Mouse (Mus musculus): ENCODE results near the gene Adgrg1.

Gene Adgrg1

GRCm38 (mm10) chr8:94976651-94977417 is 2.3 kb downstream of the Adgrg1 start:
- in situ Hi-C loops (cut with MboI) = no loop called here

DNA sequence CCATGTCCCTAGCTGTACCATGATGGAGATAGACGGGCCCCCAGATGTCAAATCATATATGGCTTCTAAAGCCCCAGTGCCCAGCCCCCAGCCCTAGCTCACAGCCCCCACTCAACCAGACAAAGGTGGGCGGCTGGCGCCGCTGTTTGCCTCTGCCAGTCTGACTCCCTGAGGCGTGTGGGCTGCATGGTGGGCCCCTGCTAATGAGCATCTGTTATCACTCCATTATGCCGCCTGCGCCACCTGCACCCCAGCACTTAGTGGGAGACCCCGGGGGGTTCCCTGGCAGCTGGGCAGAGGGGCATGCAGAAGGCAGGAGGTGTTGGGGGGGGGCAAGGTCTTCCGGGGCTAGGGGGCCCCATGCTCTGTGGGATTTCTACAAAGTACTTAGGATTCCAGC is 3.6 kb downstream of the Adgrg1 start:
- in situ Hi-C loops (cut with MboI) = no loop called here

DNA sequence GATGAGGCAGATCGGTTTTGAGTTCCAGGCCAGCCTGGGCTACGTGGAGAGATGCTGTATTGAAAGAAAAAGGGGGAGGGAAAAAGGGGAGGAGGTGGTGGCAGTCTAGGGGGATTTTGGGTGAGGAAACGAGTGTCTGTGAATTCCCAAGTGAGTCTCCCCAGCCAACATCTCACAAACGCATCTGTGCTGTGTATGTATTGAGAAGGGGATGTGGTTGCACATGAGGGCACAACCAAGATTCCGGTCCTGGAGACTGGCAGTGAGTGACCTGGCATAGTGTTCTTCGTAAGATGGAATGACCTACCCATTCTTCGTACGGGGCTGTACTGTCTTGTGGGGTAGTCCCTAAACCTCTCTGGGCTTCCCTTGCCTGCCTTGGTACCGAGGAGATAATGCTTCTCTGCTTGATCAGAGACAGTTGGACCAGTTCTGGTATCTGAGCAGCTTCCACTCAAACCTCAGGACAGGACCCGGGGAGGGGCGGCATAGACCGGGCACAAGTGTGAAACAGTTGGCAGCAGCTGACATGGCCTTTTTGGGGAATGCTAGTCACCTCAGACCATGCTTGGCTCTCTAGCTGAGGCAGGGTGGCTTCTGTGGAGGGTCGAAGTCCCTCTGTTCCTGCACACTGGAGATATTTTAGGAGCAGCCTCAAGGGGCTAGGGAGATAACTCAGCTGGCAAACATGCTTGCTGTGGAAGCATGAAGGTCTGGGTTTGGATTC is 4.2 kb downstream of the Adgrg1 start:
- in situ Hi-C loops (cut with MboI) = no loop called here

DNA sequence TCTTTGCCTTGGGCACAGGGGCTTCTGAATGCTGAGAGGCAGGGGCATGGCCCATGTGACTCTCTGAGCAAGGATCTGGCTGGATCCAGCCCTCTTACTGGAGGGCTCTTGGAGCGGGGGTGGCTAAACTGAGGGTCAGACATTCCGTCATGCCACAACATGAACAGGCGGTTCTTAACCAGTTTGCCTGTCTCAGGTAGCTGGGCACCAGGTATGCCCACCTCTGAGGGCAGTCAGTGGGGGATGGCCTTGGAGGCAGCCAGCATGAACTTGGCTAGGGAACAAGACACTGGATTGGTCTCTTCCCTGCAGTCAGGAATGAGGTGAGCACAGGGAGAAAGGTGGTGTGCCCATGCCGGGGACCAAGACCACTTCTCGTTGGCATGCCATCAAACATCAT is 5.6 kb downstream of the Adgrg1 start:
- in situ Hi-C loops (cut with MboI) = no loop called here

DNA sequence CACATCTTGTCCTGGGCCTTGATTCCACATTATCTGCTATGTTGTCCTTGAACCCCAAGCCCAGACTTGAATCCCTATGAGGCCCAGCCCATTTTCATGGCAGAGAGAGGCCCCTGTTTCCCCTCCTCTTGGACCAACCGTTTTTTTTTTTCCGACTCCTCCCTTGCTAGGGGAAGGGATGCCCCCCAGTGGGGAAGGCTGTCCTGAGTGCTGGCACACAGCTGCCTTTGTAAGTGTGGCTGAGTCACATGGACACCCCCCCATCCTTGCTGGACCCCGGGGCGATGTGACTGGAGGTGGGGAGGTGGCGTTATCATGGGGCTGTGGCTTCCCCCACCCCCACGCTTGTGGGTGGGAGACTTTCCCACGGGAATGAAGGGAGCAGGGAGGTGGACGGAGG is 6.4 kb downstream of the Adgrg1 start:
- in situ Hi-C loops (cut with MboI) = no loop called here

DNA sequence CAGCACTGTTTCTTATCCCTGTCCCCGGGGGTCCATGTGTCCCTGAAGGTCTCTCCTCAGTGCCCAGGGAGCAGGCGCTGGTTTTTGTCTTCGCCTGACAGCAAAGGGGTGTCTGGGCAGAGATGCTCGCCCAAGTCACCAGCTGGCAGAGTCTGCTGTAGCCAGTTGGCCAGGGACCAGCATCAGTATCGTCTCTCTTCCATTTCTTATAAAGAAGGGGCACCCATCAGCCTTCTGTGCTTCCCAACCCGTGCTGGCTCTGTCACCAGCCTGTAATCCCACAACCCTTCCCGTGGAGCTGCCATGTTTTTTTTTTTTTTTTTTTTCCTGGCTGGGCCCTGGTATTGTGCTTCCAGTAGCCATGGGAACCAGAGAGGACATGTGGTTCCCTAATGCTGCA is 7.3 kb downstream of the Adgrg1 start:
- in situ Hi-C loops (cut with MboI) = no loop called here

DNA sequence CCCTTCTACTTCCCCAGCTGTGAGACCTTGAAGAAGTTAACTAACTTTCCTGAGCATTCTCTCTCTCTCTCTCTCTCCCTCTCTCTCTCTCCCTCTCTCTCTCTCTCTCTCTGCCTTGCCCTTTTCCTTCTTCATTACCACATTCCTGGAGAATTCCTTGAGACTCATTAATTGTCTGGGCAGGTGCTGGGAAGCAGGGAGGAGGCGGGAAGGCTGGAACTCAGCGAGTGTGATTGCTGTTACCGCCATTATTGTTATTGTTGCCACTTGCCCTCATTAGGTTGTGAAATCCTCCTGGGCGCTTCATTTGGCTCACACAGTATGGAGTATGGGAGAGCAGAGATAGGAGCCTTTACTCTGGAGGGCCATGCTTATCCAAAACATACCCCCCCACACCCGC is 8.6 kb downstream of the Adgrg1 start:
- in situ Hi-C loops (cut with MboI) = no loop called here

DNA sequence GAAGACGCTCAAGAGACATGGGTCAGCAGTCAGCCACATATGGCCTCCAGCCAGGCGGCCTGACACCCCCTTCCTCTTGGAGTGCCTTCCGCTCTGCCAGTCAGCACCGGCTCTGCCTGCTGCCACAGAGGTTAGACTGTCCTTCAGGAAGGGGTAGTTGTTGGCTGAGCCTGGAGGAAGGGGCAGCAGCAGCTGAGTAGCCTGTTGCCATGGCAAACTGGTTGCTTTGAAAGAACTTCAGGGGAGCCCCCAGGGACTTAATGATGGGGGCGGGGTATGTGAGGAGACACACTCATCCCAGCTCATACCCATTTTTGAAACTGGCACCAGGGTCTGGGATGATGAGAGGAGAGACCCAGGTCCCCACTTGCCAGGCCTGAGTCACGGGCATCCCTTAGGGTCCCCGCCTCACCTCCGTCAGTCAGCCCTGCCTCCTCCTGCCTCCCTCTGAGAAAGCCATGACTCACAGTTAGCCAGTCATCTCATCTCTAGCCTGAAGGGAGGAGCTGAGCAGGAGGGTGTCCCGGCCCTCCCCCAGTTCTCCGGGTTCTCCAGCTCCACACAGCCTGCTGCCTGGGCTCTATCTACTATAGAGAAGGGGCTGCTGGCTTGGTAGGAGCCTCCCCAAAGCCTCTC is 9.4 kb downstream of the Adgrg1 start:
- in situ Hi-C loops (cut with MboI) = no loop called here

- in situ Hi-C loops (cut with MboI) = no loop called here
Observed at GRCm38 (mm10) chr8:94985023-94985422, 10.5 kb downstream of the Adgrg1 start.

- in situ Hi-C loops (cut with MboI) = no loop called here
Observed at GRCm38 (mm10) chr8:94986676-94987075, 12.1 kb downstream of the Adgrg1 start.

DNA sequence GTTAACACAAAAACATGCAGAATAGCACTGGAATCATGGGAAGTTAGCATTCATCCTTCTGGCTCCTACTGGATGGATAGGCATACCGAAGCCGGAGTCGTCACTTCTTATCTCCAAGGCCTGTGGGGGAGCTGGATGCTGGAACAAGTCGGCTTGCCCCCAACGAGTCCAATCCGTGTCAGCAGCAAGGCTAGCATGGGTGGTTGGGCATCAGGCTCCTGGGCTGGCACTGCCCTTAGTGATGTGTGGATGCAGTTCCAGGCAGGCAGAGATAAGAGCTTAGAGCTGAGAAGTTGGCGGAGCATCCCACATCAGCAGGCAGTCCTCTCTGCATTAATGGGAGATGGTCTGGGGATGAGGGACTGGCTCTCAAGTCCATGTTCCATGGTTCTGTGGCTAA is 13.0 kb downstream of the Adgrg1 start:
- in situ Hi-C loops (cut with MboI) = no loop called here

DNA sequence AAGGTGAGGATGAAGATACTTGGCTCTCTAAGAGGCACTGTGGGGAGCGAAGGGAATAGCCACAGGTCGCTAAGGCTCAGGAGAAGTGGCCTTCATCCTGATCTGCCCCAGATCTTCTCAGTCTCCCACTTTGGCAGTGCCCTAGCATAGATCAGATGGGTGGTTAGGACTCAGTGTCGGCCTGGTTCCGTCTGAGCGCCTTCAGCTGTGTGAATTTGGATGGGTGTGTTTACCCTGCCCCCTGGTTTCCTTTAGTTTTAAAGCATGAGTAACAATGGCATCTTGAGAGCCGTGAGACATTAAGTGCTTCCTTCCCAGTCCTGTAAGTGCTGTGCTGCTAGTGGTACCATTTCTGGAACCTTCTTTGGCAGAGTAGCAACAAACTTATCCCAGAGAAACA is 14.1 kb downstream of the Adgrg1 start:
- in situ Hi-C loops (cut with MboI) = no loop called here

- in situ Hi-C loops (cut with MboI) = no loop called here
Observed at GRCm38 (mm10) chr8:94989711-94990110, 15.2 kb downstream of the Adgrg1 start.

- in situ Hi-C loops (cut with MboI) = no loop called here
Observed at GRCm38 (mm10) chr8:94990598-94991453, 16.3 kb downstream of the Adgrg1 start.

DNA sequence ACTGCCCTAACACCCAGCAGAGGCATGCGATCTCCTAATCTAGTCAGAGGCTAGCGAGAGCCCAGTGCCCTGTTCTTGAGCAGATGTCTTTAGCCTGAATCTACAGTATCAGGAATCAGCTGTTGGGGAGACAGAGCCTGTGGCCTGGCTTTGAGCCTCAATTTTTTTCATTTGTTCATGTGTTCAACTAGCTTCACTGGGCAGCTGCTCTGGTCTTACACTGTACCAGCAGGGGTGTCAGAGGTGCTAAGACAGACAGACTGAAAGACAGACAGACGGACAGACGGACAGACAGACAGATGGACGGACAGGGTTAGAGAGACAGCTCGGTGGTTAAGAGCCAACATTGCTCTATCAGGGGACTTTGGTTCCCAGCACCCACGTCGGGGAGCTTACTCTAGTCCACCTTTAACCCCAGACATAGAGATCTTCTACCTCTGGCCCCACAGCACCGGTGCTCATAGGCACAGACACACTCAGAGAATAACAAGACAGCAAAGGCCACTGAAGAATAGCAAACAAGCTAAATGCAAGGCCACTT is 17.0 kb downstream of the Adgrg1 start:
- in situ Hi-C loops (cut with MboI) = no loop called here

DNA sequence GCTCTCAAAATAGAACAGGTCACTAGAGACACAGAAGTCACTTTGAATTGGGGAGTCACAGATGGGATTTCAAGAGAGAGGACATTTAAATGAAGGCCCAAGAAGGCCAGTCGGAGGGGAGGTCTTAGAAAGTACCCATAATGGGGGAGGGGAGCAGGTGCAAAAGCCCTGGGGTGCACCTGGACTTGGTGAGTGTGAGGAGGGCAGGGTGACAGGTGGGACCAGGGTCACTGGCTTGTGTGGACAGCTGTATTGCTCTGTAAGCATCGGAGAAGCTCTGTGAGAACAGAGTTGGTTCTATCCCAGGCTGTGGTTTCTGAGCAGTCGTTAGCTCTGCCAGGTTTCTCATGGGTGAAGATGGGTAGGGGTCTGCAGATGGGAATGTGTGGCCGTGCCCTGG is 17.5 kb downstream of the Adgrg1 start:
- in situ Hi-C loops (cut with MboI) = no loop called here

GRCm38 (mm10) chr8:94992534-94992933 is 18.0 kb downstream of the Adgrg1 start:
- in situ Hi-C loops (cut with MboI) = no loop called here

DNA sequence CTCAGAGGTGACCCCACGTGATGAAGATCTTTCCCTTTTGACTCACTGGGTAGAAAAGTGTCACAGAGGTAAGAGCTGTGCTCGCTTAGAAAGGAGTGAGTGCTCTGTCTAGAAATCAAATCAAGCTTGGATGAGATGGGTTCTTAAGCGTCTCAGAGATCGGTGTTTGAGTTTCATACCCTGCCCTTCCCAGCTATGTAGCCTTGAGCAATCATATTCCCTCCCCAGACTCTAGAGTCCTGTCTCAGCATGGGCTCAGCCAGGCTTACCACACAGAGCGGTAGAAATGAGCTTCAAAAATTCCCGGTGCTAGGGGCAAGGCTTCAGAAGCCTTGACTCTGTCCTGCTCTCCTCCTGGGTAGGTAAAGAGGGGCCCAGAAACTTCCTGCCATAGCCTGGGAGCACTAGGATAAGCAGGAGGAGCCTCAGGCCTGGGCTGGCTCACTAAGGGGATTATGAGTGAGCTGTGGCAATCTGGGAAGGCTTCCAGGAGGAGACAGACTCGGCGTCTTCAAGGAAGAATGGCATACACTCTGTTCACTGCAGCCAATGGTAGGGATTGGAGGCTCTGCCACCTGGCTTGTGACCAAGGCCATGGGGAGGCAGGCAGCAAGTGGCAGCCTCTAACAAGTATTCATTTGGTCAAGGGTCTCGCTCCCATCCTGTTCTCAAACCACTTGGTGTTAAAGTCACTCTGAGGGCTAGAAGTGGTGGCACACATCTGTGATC is 18.6 kb downstream of the Adgrg1 start:
- in situ Hi-C loops (cut with MboI) = no loop called here

DNA sequence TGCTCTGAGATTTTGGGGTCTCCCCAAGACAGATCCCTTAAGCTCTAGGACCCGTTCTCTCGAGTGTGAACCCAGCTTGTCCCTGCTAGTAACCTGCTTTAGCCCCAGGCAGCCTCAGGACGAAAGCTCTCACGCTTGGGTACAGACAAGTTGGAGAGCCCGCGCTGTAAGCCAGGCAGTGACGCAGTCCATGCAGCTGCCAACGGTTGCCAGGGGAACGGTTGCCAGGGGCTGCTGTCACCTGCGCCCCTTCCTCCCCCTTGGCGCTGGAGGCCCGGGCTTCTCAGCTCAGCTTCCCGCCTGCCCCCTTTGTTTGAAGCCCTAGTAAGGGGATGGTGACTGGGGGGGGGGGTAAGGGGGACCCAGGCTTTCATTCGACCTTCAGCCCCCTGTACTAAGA is 19.5 kb downstream of the Adgrg1 start:
- in situ Hi-C loops (cut with MboI) = no loop called here

GRCm38 (mm10) chr8:94994510-94994909 is 20.0 kb downstream of the Adgrg1 start:
- in situ Hi-C loops (cut with MboI) = no loop called here

DNA sequence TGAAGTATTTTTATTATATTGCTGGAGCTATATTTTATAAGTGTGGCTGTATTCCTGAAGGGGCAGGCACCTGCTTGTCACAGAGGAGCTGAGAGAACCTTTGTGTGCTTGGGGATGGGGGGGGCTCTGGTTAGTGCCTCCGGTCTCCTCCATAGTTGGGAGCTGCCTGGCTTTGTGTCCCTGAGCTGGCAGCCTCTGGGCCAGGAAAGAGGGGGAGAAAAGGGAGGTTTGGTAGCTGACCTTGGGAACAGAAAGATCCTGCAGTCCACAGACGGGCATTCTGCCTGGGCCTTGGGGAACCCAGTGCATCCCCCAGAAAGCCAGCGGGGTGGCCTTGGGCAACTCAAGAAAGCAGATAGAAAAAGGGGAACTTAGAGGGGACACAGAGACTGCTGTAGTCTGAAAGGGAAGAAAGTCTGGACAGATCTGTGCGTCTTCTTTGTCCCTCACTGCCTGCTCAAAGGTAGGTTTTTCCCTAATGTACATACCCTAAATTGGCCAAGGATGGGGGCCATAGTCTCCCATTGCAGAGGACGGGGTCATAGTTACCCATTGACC is 20.9 kb downstream of the Adgrg1 start:
- in situ Hi-C loops (cut with MboI) = no loop called here
